Mouse (Mus musculus) spleen, adult 2 months (tissue): ENCODE measurements around the gene Cfb.

ENCODE experiments used
- CTCF ChIP-seq: fragments of 200-500 bp; IDR thresholded peaks from 2 replicates; pipeline ENCODE4 v1.5.1; 2011; ENCODE audit warnings: mild to moderate bottlenecking, inconsistent platforms; ENCODE audit not compliant: insufficient read depth, insufficient read length, insufficient replicate concordance; ENCODE audit errors: extremely low read depth
- POLR2A ChIP-seq: fragments of 200-500 bp; IDR thresholded peaks from 2 replicates; pipeline ENCODE4 v1.6.1; 2011; ENCODE audit warnings: low read depth, low read length, inconsistent platforms

DNA sequence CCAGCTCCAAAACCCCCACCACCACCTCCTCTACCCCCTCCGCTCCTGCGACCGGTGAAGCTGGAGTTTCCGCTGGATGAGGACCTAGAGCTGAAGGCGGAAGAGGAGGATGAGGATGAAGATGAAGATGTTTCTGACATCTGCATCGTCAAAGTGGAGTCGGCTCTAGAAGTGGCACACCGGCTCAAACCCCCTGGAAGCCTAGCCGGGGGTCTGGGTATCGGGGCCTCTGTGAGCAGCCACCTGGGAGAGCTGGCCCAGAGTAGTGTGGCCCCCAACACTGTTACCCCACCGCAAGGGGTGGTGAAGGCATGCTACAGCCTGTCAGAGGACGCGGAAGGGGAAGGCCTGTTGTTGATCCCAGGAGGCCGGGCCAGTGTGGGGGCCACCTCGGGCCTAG, 33.4 kb upstream of the Cfb start:
- TF ChIP-seq CTCF (no peak), POLR2A (no peak)
